Mouse (Mus musculus) heart, adult 8-10 months (tissue): ENCODE measurements at regions not wholly inside any gene's neighbourhood (a gene's known extent, or its start where the extent isn't known, plus 50 kb on each side); places are given as distances from the start of the nearest gene placed in this dataset.
A peak's percentile ranks its signal among the peaks of the same experiment; 100 is the strongest.

Experiments used
- DNase-seq: peaks from one replicate; pipeline ENCODE4 v3.0.0; 2022; ENCODE audit warnings: low spot score

DNA sequence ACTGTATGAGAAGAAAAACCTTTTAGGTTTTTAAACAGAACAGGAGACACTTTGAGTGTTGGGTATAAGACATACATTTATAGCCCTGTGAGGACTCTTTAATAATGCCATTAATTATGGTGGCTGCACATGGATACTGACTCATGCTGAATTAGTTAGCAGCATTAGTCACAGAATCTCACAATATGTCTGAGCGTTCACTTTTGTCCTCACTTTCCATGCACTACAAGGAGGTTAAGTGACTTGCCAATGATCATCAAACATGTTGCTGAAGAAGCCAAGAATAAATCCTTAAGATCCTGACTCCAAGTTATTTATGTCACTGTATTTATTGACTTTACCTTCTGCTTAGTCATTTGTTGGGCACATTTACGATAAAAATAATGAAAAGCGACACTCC is 105.6 kb upstream of the Atxn7l3b start:
- no peak for DNase-seq

GRCm38 (mm10) chr10:113032870-113033269 is 104.1 kb upstream of the Atxn7l3b start:
- DNase-seq, result no peak

DNA sequence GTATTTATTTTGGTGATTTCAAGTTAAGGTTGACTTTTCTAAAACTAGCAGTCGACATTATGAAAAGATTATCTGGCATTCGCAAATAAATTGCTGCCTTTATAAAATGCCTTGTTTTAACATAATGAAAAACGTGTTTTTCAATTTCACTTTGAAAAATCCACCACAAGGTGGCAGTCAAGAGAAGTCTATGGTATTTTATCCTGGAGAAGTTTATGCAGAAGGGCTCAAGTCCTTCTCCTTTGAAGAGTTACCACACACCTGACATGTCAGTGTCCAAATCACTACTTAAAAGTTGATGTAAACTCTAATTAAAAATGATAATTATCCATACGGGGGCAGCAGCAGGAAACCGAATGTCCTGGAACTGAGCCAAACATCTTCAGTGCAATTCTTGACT is 98.5 kb upstream of the Atxn7l3b start:
- DNase-seq, result peak; percentile 3

DNA sequence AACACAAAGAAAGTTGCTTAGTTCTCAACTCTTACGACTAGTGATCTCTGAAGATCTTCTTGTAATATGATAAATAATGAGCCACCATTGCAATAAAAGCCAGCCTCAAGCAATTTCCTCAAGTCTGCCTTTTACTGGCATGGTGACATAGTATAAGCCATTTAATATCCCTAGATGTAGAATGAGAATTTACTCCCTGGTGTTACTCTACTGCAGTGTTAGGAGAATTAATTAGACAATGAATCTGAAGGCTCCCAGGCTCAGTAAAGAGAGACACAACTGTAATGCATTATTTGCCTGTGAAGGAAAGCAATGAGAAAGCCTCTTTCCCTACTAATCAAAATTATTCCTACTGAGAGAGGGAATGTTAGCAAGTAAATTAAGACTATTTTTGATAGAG is 95.8 kb upstream of the Atxn7l3b start:
- DNase-seq, result no peak

DNA sequence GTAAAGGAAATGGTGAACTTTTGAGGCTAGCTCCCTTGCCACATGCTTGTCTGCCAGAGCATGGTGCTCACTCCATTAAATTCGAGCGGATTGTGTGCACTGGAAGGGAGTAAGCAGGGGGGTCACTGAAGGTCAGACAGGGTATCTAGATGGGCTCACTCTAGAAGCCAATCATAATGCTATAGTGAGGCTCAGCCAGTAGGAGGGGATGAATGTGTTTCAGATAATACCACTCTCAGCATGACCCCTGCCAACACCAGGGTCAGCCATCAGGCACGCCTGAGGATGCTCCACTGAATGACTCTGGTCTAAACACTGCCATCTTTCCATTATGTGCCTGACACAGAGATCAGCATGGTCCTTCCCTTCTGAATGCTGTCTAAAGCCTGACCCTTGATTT is 80.3 kb upstream of the Atxn7l3b start:
- no peak for DNase-seq

DNA sequence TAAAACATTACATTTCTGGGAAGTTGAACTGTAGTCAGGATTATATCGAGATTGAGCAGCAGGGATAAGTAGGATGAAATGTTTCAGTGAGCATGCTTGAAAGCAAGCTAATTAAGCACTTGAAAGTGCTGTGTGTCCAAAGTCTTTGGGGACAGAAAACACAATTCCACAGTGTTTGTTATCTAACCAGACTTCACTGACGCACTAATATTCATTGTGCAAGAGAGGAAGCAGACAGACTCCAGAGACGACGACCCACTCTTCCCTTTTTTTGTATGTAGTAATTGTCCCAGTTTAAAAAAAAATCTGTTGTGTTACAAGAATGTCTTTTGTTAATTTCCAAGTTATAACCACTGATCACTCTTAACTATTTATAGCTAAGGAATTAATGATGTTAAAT is 61.9 kb upstream of the Atxn7l3b start:
- no peak for DNase-seq

DNA sequence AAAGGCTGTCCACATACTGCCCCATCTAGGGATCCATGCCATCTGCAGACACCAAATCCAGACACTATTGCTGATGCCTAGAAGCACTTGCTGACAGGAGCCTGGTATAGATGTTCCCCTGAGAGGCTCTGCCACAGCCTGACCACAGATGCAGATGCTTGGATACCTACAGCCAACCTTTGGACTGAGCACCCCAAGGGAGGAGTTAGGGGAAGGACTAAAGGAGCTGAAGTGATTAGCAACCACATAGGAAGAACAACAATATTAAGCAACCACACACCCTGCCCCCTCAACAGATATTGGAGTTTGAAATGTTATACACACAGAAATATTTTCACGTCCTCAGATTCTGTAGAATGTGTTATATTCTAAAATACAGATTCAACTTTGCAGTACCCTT is 53.9 kb upstream of the Atxn7l3b start:
- DNase-seq, result no peak
